Mouse (Mus musculus): ENCODE results near the gene Hsd17b14. TPM values are rescaled to one million over a fixed set of nuclear protein-coding genes. Genes with fewer than 3 reads are reported as not detected.
"Not testable (repeated sequence)": the region's sequence is repeated elsewhere in the genome, so short reads cannot be mapped to it uniquely, and the experiment has no call there.

Gene Hsd17b14
- 1 to 10 TPM in 2 of 4 experiments, under 1 TPM in 1, not detected in 1; 0.99 to 2.6 (median 2.1) TPM for total RNA-seq (2022)

- DNase-seq: no peak
Measured at GRCm38 (mm10) chr7:45554744-45555143, at the start of gene Hsd17b14. Gene Hsd17b14, plus strand, starts transcription at chr7:45554893.

GRCm38 (mm10) chr7:45507583-45507982, 47.1 kb upstream of the Hsd17b14 start:
- DNase-seq: no peak

DNA sequence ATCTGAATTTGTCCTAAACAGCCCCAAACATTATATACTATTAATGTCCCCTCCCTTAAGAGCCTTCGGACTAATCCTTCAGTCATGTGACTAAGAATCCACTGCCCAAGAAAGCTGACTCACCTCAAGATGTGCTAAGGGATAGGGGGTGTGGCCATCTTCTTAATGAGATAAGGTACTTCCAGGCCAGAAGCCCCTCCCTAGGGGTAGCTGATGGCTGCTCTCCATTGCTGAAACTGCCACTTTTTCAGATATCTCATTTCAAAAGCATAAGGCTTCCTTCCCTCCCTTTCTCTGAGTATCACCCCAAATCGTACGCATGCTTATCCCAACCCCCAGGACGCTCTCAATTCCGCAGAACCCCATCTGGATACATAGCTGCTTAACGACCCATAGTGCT, 46.1 kb upstream of the Hsd17b14 start:
- no peak for DNase-seq

- DNase-seq: no peak
Measured at GRCm38 (mm10) chr7:45509181-45509882, 45.4 kb upstream of the Hsd17b14 start.

GRCm38 (mm10) chr7:45509912-45510787, 44.5 kb upstream of the Hsd17b14 start, which contains the start of gene Nucb1:
Gene Nucb1, minus strand, starts transcription at chr7:45510406.
- peak; percentile 93 for DNase-seq

GRCm38 (mm10) chr7:45514411-45514810, 40.3 kb upstream of the Hsd17b14 start:
- DNase-seq: no peak

DNA sequence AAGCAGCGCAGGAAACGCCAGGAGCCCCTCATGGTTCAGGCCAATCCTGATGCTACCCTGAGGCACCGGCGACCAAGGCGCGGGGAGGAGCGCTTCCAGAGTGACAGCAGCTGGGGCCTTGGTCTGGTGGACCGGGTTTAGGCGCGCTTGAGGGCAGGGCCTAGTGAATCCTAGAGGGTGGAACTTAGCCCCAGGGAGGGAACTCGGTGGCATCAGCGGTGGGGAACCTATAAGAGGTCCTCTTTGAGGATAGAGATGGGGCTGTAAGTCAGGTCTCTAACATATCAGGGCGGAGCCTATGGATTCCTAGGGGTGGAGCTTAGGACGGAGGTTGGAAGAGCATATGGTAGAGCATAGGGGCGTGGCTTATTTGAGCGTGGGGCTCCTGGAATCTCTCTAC, 39.3 kb upstream of the Hsd17b14 start:
- no peak for DNase-seq

DNA sequence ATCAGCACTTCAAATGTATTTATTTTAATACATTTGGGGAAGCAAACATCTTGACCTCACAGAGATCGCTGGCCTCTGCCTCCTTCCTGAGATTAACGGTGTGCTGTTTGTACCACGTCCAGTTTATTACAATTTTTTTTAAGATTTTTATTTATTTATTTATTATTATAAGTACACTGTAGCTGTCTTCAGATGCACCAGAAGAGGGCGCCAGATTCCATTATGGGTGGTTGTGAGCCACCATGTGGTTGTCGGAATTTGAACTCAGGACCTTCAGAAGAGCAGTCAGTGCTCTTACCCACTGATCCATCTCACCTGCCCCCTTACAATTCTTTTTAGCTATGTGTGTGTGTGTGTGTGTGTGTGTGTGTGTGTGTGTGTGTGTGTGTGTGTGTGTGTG, 37.8 kb upstream of the Hsd17b14 start:
- DNase-seq: not testable (repeated sequence)

DNA sequence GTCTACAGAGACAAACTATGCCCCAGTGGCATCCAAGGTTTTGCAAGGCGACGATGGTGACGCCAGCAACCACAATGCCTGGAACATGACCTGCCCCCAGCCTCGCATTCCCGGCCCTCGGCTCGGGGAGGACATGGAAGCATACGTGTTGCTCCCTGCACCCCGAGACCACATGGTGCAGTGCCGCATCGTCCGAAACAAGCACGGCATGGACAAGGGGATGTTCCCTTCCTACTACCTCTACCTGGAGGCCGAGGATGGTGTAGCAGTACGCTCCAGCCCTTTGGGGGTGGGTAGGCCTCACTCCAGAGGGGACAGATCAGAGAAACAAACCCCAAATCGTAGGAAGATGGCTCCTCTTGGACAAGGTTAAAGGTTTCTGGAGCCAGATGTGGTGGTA, 36.1 kb upstream of the Hsd17b14 start:
- DNase-seq: no peak

DNA sequence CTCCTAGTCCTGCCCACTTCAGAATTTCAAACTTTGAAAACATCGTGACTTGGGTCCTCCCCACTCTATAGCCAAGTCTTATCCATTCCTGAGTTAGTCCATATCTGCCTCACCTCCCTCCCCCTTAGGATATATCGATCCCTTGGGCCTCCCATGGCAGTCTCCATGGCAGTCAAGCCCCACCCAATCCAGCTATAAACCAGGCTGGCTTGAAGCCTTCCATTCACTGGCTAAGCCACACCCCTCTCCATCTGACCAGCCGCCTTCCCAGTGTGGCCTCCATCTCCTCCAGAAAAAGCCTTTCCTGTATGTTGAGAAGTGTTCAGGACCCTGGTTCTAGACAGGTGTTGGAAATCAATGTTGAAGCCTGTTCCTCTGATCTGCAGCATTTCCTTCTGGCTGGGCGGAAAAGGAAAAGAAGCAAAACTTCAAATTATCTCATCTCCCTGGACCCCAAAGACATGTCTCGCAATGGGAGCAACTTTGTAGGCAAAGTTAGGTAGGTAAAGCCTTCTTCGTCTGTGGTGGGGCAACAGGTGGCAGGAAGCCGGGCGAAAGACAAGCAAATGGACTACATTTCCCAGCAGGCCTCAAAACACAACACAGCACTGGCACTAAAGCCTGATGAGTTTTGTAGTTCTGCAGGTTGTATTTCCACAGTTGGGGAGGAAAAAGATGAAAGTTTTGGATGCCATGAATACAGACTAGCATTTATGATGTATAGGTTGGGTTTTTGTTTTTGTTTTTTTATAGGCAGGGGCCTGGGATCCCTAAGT, 35.2 kb upstream of the Hsd17b14 start:
- no peak for DNase-seq

- DNase-seq: no peak
Measured at GRCm38 (mm10) chr7:45520605-45521004, 34.1 kb upstream of the Hsd17b14 start.

DNA sequence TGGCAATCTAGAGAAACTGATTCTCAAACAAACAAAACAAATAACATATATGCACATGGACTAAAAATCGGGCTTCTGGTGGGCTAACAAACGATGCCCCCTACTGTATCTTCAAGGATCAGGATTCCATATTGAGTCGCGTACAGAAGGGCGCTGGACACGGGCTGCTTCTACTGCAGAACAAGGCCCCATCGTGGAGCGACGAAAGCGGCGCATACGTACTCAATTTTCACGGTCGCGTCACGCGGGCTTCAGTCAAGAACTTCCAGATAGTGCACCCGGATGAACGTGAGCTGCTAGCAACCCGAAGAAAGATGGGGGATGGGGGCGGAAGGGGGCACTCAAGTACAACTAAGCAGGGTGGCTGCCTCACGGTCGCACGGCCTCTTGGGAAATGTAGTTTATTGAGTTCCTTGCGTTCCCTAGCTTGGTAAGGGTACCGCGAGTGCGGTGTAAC, 32.9 kb upstream of the Hsd17b14 start:
- peak; percentile 88 for DNase-seq

- no peak for DNase-seq
Measured at GRCm38 (mm10) chr7:45522194-45522752, 32.4 kb upstream of the Hsd17b14 start.

DNA sequence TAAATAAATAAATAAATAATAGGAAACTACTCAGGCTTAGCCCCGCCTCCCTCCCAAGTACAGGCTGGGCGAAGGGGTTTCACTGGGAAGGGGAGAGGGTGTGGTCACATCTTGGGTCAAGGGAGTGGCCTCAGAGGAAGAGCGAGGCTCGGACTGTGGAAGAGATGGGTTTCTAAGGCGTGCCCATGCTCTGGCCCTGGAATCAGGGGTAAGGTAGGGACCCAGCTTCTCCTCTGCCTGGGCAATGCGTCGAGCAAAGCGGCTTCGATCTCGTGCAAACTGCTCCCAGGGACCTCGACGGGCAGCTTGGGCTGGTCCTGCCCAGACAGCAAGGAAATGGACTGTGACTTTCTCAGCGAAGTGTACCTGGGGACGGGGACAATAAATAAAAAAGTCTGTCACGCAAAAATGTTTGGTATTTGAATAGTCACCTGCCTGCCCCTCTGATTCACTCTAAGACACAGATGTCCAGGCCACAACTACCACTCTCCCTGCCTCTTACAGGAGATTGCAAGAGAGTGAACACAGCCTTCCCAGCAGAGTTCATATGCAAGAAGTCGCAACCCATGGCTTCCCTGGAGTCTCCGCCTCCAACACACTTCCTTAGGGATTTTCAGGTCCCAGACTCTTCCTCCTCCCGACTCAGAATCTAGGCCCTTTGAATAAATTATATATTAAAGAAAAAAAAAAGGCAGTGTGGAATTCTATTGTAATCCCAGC, 31.6 kb upstream of the Hsd17b14 start:
- no peak for DNase-seq

GRCm38 (mm10) chr7:45523678-45524170, 31.0 kb upstream of the Hsd17b14 start:
- no peak for DNase-seq

- peak; percentile 56 for DNase-seq
Measured at GRCm38 (mm10) chr7:45524841-45525621, 29.7 kb upstream of the Hsd17b14 start.

DNA sequence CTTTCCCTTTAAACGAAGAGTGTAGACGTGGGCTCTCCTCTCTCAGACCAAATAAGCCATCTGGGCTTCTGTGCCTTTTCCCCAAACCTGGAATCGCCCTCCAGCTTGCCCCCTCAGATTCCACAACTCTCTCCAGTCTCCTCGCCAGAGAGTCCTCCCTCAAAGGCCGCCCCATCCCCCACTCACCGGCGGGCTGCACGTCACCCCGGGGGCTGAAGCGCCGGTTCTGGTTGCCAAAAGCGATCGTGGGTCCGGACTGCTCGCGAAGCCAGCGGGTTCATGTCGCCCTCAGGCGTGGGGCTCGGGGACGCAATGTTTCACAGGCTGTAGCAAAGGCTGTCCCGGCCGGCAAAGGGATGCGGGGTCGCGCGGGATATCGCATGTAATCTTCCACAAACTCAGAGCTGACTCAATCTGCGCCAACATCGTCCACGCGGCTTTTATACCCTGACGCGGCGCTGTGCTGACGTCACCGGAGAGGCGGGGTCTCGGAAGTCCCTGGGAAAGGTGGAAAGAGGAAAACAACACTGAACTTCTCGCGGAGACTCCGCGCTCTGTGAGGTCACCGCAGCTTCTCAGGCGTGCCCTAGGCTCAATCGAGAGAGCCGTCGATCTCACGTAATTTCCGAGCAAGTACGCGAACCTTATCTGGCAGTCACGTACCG, 28.8 kb upstream of the Hsd17b14 start, which contains the start of the genes Ppp1r15a and Plekha4:
Gene Ppp1r15a (minus strand): TSS at position 460 of the 665 bp plus-strand sequence.
Gene Plekha4 (plus strand): TSS at position 522 of the 665 bp plus-strand sequence.
- DNase-seq: peak; percentile 93

GRCm38 (mm10) chr7:45526474-45527120, 28.1 kb upstream of the Hsd17b14 start:
- no peak for DNase-seq

DNA sequence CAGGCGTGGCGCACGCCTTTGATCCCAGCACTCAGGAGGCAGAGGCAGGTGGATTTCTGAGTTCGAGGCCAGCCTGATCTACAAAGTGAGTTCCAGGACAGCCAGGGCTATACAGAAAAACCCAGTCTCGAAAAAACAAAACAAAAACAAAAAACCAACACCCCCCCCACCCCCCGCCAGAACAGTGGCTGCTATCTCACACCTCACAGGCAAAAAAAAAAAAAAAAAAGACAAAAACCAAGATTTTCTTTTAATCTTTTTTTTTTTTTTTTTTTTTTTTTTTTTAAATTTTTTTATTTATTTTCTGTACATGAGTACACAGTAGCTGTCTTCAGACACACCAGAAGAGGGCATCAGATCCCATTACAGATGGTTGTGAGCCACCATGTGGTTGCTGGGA, 27.5 kb upstream of the Hsd17b14 start:
- DNase-seq: not testable (repeated sequence)

Measured in adrenal gland, adult 8-10 months (tissue).